Mouse (Mus musculus) bone marrow macrophage, adult 2 months (primary cell): ENCODE data around the gene Phf21a.

ENCODE experiments used
- CTCF ChIP-seq: IDR thresholded peaks from 2 replicates; pipeline ENCODE4 v1.5.1; 2012; ENCODE audit warnings: low read depth, mild to moderate bottlenecking, low read length, moderate library complexity
- POLR2A ChIP-seq: IDR thresholded peaks from 2 replicates; pipeline ENCODE4 v1.6.1; 2012; ENCODE audit warnings: mild to moderate bottlenecking, low read depth, low read length, borderline replicate concordance

- TF ChIP-seq CTCF = no peak
- TF ChIP-seq POLR2A = no peak
Observed at GRCm38 (mm10) chr2:92354224-92354623, 261.3 kb downstream of the Phf21a start.
